Mouse (Mus musculus) B cell, adult 67 days (primary cell): Measurements from ENCODE around the gene Fbxo47. TPM values are rescaled to one million over a fixed set of nuclear protein-coding genes. Genes with fewer than 3 reads are reported as not detected.

Experiments
- total RNA-seq, 2 experiments: library from RNA; stranded (reverse); gene quantifications; 4 replicates each; pipeline ENCODE4 v1.2.4; 2023

Gene Fbxo47
- 1 to 10 TPM; 1.3 to 2.3 TPM for total RNA-seq

GRCm38 (mm10) chr11:97883918-97884600, at the start of gene Fbxo47:
Gene Fbxo47 (minus strand): TSS chr11:97884154.

GRCm38 (mm10) chr11:97840539-97840954, 43.4 kb downstream of the Fbxo47 start, which contains the start of gene B230217C12Rik:
Gene B230217C12Rik (plus strand): TSS chr11:97840780.

Other genes starting within 250 kb of the Fbxo47 start
- 100 to 1,000 TPM; 186 to 189 TPM for gene Mllt6, start 220.7 kb downstream of the Fbxo47 start, total RNA-seq
- 10 to 100 TPM; 51.3 to 57.5 TPM for gene Cisd3, start 198.3 kb downstream of the Fbxo47 start, total RNA-seq
- under 1 TPM in 1 of 2 experiments, not detected in 1; 0.46 TPM for gene Pcgf2, start 183.7 kb downstream of the Fbxo47 start, total RNA-seq
- gene Psmb3, start 180.8 kb downstream of the Fbxo47 start, total RNA-seq, result 100 to 1,000 TPM; 119 to 126 TPM
- gene Pip4k2b, start 139.4 kb downstream of the Fbxo47 start, total RNA-seq, result 10 to 100 TPM; 66.2 to 71.1 TPM
- 10 to 100 TPM; 48.1 to 56.0 TPM for gene Cwc25, start 117.6 kb downstream of the Fbxo47 start, total RNA-seq
- gene 1700001P01Rik, start 108.2 kb downstream of the Fbxo47 start, total RNA-seq, result not detected
- gene Rpl23, start 101.7 kb downstream of the Fbxo47 start, total RNA-seq, result 1,000 to 10,000 TPM; 1,852 to 1,894 TPM
- 10 to 100 TPM; 71.1 to 77.0 TPM for gene Lasp1, start 85.2 kb downstream of the Fbxo47 start, total RNA-seq
- under 1 TPM; 0.36 to 0.41 TPM for gene B230217C12Rik, start 43.4 kb downstream of the Fbxo47 start, total RNA-seq
- under 1 TPM; 0.68 to 0.73 TPM for gene Plxdc1, start 102.3 kb upstream of the Fbxo47 start, total RNA-seq
- 10 to 100 TPM; 61.3 to 65.0 TPM for gene Arl5c, start 112.0 kb upstream of the Fbxo47 start, total RNA-seq
- 1 to 10 TPM; 5.8 to 6.6 TPM for gene Cacnb1, start 138.9 kb upstream of the Fbxo47 start, total RNA-seq
- gene Rpl19, start 142.6 kb upstream of the Fbxo47 start, total RNA-seq, result 1,000 to 10,000 TPM; 1,852 to 1,930 TPM
- 10 to 100 TPM; 33.9 TPM for gene Stac2, start 169.3 kb upstream of the Fbxo47 start, total RNA-seq